Mouse (Mus musculus) small intestine, adult 2 months (tissue): ENCODE results near the gene Ivl.

ENCODE experiments used
- CTCF ChIP-seq: fragments of 200-500 bp; IDR thresholded peaks from 2 replicates; pipeline ENCODE4 v1.5.1; 2012; ENCODE audit warnings: low read depth, mild to moderate bottlenecking, control low read depth, inconsistent platforms, low read length, moderate library complexity, mixed read lengths; ENCODE audit not compliant: insufficient replicate concordance, insufficient read length; ENCODE audit errors: extremely low read depth
- POLR2A ChIP-seq: fragments of 200-500 bp; IDR thresholded peaks from 2 replicates; pipeline ENCODE4 v1.6.1; 2012; ENCODE audit warnings: low read depth, mild to moderate bottlenecking, control low read depth, inconsistent platforms, low read length, moderate library complexity

DNA sequence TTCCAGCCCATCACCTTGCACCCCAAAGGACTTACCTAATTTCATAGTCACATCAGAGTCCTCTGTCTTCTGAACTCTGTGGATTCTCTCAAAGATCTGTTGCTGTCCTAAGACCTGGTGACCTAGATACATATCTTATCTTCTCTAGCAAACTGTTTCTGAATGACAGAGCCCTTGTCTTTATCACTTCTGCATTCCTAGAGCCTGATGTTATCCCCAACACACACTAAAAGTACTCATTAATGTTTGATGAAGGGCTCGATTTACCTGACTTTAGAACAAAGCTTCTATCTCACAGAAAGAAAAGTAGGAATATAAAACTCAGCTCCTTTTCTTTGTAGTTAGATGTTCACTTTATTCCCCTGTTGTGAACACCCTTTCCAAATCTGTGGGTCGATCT is 48.0 kb upstream of the Ivl start, which contains the start of gene Lce6a:
- TF ChIP-seq POLR2A (no peak), CTCF (no peak)
